Mouse (Mus musculus): ENCODE results near the gene Maz. TPM values are rescaled to one million over a fixed set of nuclear protein-coding genes. Genes with fewer than 3 reads are reported as not detected.
A peak's percentile ranks its signal among the peaks of the same experiment; 100 is the strongest.

Maz gene
- polyA plus RNA-seq, 1 experiment from 2014 or later = 118 TPM

DNA sequence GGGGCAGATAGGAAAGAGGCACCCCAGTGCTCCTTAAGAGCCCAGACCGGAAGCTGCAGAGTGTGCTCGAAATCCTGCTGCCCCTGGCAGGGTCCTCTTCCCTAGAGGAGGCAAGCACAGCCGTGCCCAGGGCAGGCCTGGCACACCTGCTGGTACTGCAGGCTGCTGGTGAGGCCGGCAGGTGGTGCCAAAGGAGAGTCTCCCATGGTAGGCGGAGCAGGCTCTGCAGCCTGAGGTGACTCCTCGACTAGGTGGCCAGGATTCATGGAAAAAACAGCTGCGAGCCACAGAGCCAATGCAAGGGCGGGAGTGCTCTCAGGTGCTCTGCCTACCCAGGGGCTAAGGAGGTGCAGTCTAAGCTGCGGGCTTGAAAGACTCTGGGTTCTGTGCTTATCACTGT is 40.5 kb downstream of the Maz start:
- H3K27me3 ChIP-seq = no peaks in the 10 kb centered on the region; the same call in 1 of the 2 replicates
- WGBS = 41% methylated on average over 9 of the region's 9 CpGs

GRCm38 (mm10) chr7:126984667-126985444 is 42.0 kb downstream of the Maz start:
- Histone ChIP-seq H3K9ac (replicated peaks) (no peak overlapping the region), H3K27ac (replicated peaks) (no peak overlapping the region), H3K36me3 (peaks cover 13% of the 10 kb centered on the region), H3K27me3 (no peaks in the 10 kb centered on the region), H3K9me3 (no peaks in the 10 kb centered on the region), H3K4me2 (replicated peaks) (no peak overlapping the region), H3K4me3 (no peak overlapping the region), H3K4me1 (no peaks in the 10 kb centered on the region)
- ATAC-seq (ENCODE audit: low FRiP score, low read depth) = no peak
- WGBS = 68% methylated on average over 10 of the region's 10 CpGs

More for the DNA sequence above, 40.5 kb downstream of the Maz start:
- Histone ChIP-seq H3K36me3 (peaks cover 1% of the 10 kb centered on the region; the same call in 1 of the 2 replicates), H3K27ac (replicated peaks) (no peak overlapping the region), H3K4me2 (replicated peaks) (no peak overlapping the region), H3K4me1 (no peaks in the 10 kb centered on the region), H3K9me3 (no peaks in the 10 kb centered on the region), H3K4me3 (no peak overlapping the region), H3K9ac (replicated peaks) (no peak overlapping the region)
- ATAC-seq (ENCODE audit: low FRiP score, low read depth) = no peak

DNA sequence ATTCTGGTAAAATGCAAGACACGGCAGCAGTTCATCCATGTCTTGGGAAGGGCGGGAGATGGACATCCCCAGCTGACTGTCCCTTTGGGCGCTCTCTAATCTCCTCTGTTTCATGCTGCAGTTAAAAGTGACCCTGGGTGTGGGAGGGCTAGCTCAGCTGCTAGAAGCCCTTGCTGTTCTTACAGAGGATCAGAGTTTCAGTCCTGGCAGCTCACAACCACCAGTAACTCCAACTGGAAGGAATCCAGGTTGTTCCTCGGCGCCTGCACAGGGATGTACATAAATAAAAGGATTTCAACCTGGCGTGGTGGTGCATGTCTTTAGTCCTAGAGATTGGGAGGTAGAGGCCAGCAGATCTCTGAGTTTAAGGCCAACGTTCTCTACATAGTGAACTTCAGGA is 43.7 kb downstream of the Maz start:
- Histone ChIP-seq H3K4me2 (replicated peaks) (no peak overlapping the region), H3K9me3 (no peaks in the 10 kb centered on the region), H3K4me3 (no peak overlapping the region), H3K36me3 (peaks cover 31% of the 10 kb centered on the region), H3K9ac (replicated peaks) (no peak overlapping the region), H3K27ac (replicated peaks) (no peak overlapping the region), H3K27me3 (no peaks in the 10 kb centered on the region), H3K4me1 (no peaks in the 10 kb centered on the region)
- 87% methylated on average over 7 of the region's 7 CpGs for WGBS
- no peak for ATAC-seq (ENCODE audit: low FRiP score, low read depth)

DNA sequence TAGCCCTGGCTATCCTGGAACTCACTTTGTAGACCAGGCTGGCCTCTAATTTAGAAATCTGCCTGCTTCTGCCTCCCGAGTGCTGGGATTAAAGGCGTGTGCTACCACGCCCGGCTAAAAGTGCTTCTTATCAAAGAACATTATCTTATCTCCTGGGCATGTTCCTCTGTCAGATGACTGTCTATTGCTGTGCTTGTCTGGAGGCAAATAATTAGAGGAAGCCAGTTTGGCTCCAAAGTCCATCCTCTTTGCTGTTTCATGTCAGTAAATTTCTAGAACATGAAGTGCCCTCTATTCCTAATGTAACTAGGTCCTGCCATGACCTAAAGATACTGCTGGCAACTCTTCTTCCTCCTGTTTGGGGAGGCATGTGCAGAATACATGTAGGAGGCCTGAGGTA is 44.8 kb downstream of the Maz start:
- H3K27me3 ChIP-seq = no peaks in the 10 kb centered on the region
- no peak overlapping the region for H3K4me3 ChIP-seq
- no peak overlapping the region for H3K27ac ChIP-seq (replicated peaks)
- no peak for ATAC-seq (ENCODE audit: low FRiP score, low read depth)
- H3K4me1 ChIP-seq = peaks cover 4% of the 10 kb centered on the region
- no peak overlapping the region for H3K9ac ChIP-seq (replicated peaks)
- peaks cover 33% of the 10 kb centered on the region for H3K36me3 ChIP-seq
- H3K4me2 ChIP-seq (replicated peaks) = no peak overlapping the region
- WGBS = 93% methylated on average over 4 of the region's 4 CpGs
- no peaks in the 10 kb centered on the region for H3K9me3 ChIP-seq

GRCm38 (mm10) chr7:126981601-126982000 is 45.2 kb downstream of the Maz start:
- no peak overlapping the region for H3K9ac ChIP-seq (replicated peaks)
- H3K4me3 ChIP-seq = no peak overlapping the region
- peaks cover 33% of the 10 kb centered on the region for H3K36me3 ChIP-seq
- ATAC-seq (ENCODE audit: low FRiP score, low read depth) = no peak
- no peak overlapping the region for H3K27ac ChIP-seq (replicated peaks)
- H3K27me3 ChIP-seq = no peaks in the 10 kb centered on the region
- H3K9me3 ChIP-seq = no peaks in the 10 kb centered on the region
- no peak overlapping the region for H3K4me2 ChIP-seq (replicated peaks)
- peaks cover 7% of the 10 kb centered on the region for H3K4me1 ChIP-seq
- WGBS = 92% methylated on average over 2 of the region's 2 CpGs

DNA sequence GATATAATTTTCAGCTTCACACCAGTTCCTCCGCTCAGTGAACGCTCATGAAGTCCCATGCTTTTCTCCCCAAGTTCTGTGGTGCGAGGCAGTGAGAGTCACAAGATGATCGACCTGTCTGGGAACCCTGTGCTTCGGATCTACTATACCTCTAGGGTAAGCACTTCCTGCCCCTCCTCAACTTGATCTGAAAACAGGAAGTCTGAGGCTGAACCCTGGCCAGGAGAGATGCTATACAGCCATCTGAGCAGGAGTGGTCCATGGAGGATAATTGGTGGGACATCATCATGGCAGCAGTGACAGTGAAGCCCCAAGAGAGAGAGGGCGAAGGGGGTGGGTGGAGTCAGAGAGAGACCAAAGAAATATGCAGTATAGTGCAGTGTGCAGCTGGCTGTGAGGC is 48.0 kb downstream of the Maz start:
- no peak overlapping the region for H3K4me2 ChIP-seq (replicated peaks)
- peaks cover 33% of the 10 kb centered on the region for H3K36me3 ChIP-seq
- no peaks in the 10 kb centered on the region for H3K27me3 ChIP-seq
- H3K9ac ChIP-seq (replicated peaks) = no peak overlapping the region
- no peak overlapping the region for H3K4me3 ChIP-seq
- no peaks in the 10 kb centered on the region for H3K9me3 ChIP-seq
- H3K4me1 ChIP-seq = peaks cover 7% of the 10 kb centered on the region
- H3K27ac ChIP-seq (replicated peaks) = no peak overlapping the region
- no peak for ATAC-seq (ENCODE audit: low FRiP score, low read depth)
- 95% methylated on average over 6 of the region's 6 CpGs for WGBS

DNA sequence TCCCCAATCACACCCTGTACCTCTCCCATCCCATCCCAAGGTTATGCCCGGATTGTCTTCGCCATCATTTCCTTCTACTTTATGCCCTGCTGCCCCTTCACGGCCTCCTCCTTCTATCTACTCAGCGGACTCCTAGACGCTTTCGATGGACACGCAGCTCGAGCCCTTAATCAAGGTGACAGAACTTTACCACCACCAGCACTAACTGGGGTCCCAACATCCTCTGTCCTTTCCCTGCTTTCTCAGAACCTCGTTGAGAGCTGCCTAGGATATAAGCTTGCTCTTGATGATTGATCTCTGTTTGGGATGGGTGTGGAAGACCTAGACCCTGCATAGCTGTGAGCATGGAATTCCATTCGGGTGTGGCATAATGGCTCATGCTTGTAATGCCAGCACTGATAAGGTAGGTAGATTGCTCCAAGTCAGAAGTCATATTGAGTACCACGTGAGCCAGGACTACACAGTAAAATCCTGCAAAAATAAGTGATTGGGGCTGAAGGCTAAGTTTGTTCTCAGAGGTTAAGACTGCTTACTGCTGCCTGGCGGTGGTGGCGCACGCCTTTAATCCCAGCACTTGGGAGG is 49.9 kb downstream of the Maz start:
- H3K36me3 ChIP-seq = peaks cover 36% of the 10 kb centered on the region
- H3K4me1 ChIP-seq = peaks cover 7% of the 10 kb centered on the region
- ATAC-seq (ENCODE audit: low FRiP score, low read depth) = no peak
- peak overlapping the region; percentile 88 for H3K4me2 ChIP-seq (replicated peaks)
- H3K4me3 ChIP-seq = peak overlapping the region; percentile 97
- H3K27me3 ChIP-seq = no peaks in the 10 kb centered on the region; the same call in 1 of the 2 replicates
- peak overlapping the region; percentile 97 for H3K9ac ChIP-seq (replicated peaks)
- no peaks in the 10 kb centered on the region for H3K9me3 ChIP-seq
- peak overlapping the region; percentile 96; the same call in 1 of the 2 replicates for H3K27ac ChIP-seq (replicated peaks)
- WGBS = 29% methylated on average over 14 of the region's 14 CpGs

- under 1% methylated on average over 55 of the region's 55 CpGs for WGBS
- peaks cover 35% of the 10 kb centered on the region for H3K36me3 ChIP-seq
- peaks cover 7% of the 10 kb centered on the region for H3K4me1 ChIP-seq
- peak within 1 kb of the TSS; percentile 88 for H3K4me2 ChIP-seq (replicated peaks)
- H3K27ac ChIP-seq (replicated peaks) = peak within 1 kb of the TSS; percentile 96
- H3K9me3 ChIP-seq = no peaks in the 10 kb centered on the region
- ATAC-seq (ENCODE audit: low FRiP score, low read depth) = peak; percentile 95
- peak within 1 kb of the TSS; percentile 97 for H3K4me3 ChIP-seq
- peak within 1 kb of the TSS; percentile 97 for H3K9ac ChIP-seq (replicated peaks)
- H3K27me3 ChIP-seq = no peaks in the 10 kb centered on the region; the same call in 1 of the 2 replicates
Measured at GRCm38 (mm10) chr7:126975950-126976866, 50.6 kb downstream of the Maz start, which contains the start of gene Cdiptos. Gene Cdiptos (minus strand): TSS chr7:126976098.

GRCm38 (mm10) chr7:126975893-126975949 is 51.1 kb downstream of the Maz start, which contains the start of gene Cdipt:
Gene Cdipt (plus strand): TSS chr7:126975914.
- Histone ChIP-seq H3K36me3 (peaks cover 37% of the 10 kb centered on the region), H3K4me2 (replicated peaks) (peak within 1 kb of the TSS; percentile 88), H3K4me3 (peak within 1 kb of the TSS; percentile 97), H3K27ac (replicated peaks) (peak within 1 kb of the TSS; percentile 96), H3K27me3 (no peaks in the 10 kb centered on the region; the same call in 1 of the 2 replicates), H3K9ac (replicated peaks) (peak within 1 kb of the TSS; percentile 97), H3K9me3 (no peaks in the 10 kb centered on the region), H3K4me1 (peaks cover 7% of the 10 kb centered on the region)
- no peak for ATAC-seq (ENCODE audit: low FRiP score, low read depth)
- WGBS = 0% methylated on average over 1 of the region's 1 CpGs

- peak overlapping the region; percentile 88 for H3K4me2 ChIP-seq (replicated peaks)
- peaks cover 36% of the 10 kb centered on the region for H3K36me3 ChIP-seq
- H3K9ac ChIP-seq (replicated peaks) = no peak overlapping the region
- WGBS = 18% methylated on average over 8 of the region's 8 CpGs
- H3K4me3 ChIP-seq = peak overlapping the region; percentile 97
- 0 out of 2 replicates have a peak overlapping the region, but pooled peaks have one; percentile 96 for H3K27ac ChIP-seq (replicated peaks)
- no peaks in the 10 kb centered on the region for H3K9me3 ChIP-seq
- H3K4me1 ChIP-seq = peaks cover 7% of the 10 kb centered on the region
- no peaks in the 10 kb centered on the region; the same call in 1 of the 2 replicates for H3K27me3 ChIP-seq
- peak; percentile 57 for ATAC-seq (ENCODE audit: low FRiP score, low read depth)
Measured at GRCm38 (mm10) chr7:126975493-126975892, 51.3 kb downstream of the Maz start.

Data from midbrain, embryonic 12.5 days (tissue).